In genomic region chr19:38582861-38583260, GRCm38 (mm10) we compare ENCODE assay signal across 22 mouse cellular contexts.
A peak's percentile ranks its signal among the peaks of the same experiment; 100 is the strongest.
DNase-seq lines count a peak whose midpoint lies in the region; ATAC-seq and TF ChIP-seq lines count a peak whose summit lies in the region.
"Had no signal": no experiment of that assay in that cellular context is flagged by ENCODE, and none has a peak within 500 bp of the region (broad histone marks: within the 10 kb centered on the region; RNA-seq: fewer than 3 reads in every experiment).

No protein-coding gene starts in this region.

- 69% methylated on average over 1 of the region's 1 CpGs for WGBS in heart, postnatal 0 days
- 53% methylated on average over 1 of the region's 1 CpGs for WGBS in limb, embryonic 13.5 days
- WGBS in limb, embryonic 10.5 days: 97% methylated on average over 1 of the region's 1 CpGs
- 66% methylated on average over 1 of the region's 1 CpGs for WGBS in stomach, embryonic 15.5 days
- WGBS in forebrain, embryonic 10.5 days: 92% methylated on average over 1 of the region's 1 CpGs

- no peak overlapping the region for H3K4me3 ChIP-seq in heart, postnatal 0 days (ENCODE audit: low read depth, low read length)
- no peak overlapping the region for H3K4me3 ChIP-seq in limb, embryonic 13.5 days
- H3K4me3 ChIP-seq in limb, embryonic 10.5 days: no peak overlapping the region
- no peak overlapping the region for H3K4me3 ChIP-seq in stomach, embryonic 15.5 days (replicated peaks)
- no peak overlapping the region for H3K4me3 ChIP-seq in forebrain, embryonic 10.5 days
- H3K4me3 ChIP-seq: embryonic facial prominence, embryonic 15.5 days; liver, embryonic 13.5 days had no signal

- H3K36me3 ChIP-seq in heart, postnatal 0 days (replicated peaks; ENCODE audit: control insufficient read depth, insufficient read depth, low read length): no peaks in the 10 kb centered on the region
- H3K36me3 ChIP-seq in limb, embryonic 13.5 days: no peaks in the 10 kb centered on the region
- H3K36me3 ChIP-seq in limb, embryonic 10.5 days: no peaks in the 10 kb centered on the region
- no peaks in the 10 kb centered on the region for H3K36me3 ChIP-seq in stomach, embryonic 15.5 days
- H3K36me3 ChIP-seq in forebrain, embryonic 10.5 days (replicated peaks): no peaks in the 10 kb centered on the region
- H3K36me3 ChIP-seq: embryonic facial prominence, embryonic 15.5 days; liver, embryonic 13.5 days had no signal

- TF ChIP-seq EP300 in heart, postnatal 0 days (IDR thresholded peaks at IDR 0.05; ENCODE audit: low read depth): no peak

- no peak overlapping the region for H3K9ac ChIP-seq in heart, postnatal 0 days (replicated peaks; ENCODE audit: low read depth, low read length)
- no peak overlapping the region for H3K9ac ChIP-seq in limb, embryonic 13.5 days
- H3K9ac ChIP-seq in stomach, embryonic 15.5 days: no peak overlapping the region
- H3K9ac ChIP-seq: embryonic facial prominence, embryonic 15.5 days; liver, embryonic 13.5 days had no signal

- H3K27ac ChIP-seq in heart, postnatal 0 days (ENCODE audit: low read depth): 0 out of 2 replicates have a peak overlapping the region, but pooled peaks have one; percentile 4
- H3K27ac ChIP-seq in limb, embryonic 13.5 days: peak overlapping the region; percentile 49; the same call in 1 of the 2 replicates
- no peak overlapping the region for H3K27ac ChIP-seq in limb, embryonic 10.5 days
- H3K27ac ChIP-seq in stomach, embryonic 15.5 days: 0 out of 2 replicates have a peak overlapping the region, but pooled peaks have one; percentile 5
- no peak overlapping the region for H3K27ac ChIP-seq in forebrain, embryonic 10.5 days
- H3K27ac ChIP-seq: embryonic facial prominence, embryonic 15.5 days; liver, embryonic 13.5 days; macrophage had no signal

- no peaks in the 10 kb centered on the region for H3K9me3 ChIP-seq in heart, postnatal 0 days (replicated peaks; ENCODE audit: control insufficient read depth, low read length)
- no peaks in the 10 kb centered on the region for H3K9me3 ChIP-seq in limb, embryonic 13.5 days
- H3K9me3 ChIP-seq in limb, embryonic 10.5 days (replicated peaks): no peaks in the 10 kb centered on the region
- H3K9me3 ChIP-seq in stomach, embryonic 15.5 days: no peaks in the 10 kb centered on the region
- H3K9me3 ChIP-seq in forebrain, embryonic 10.5 days: no peaks in the 10 kb centered on the region
- H3K9me3 ChIP-seq: embryonic facial prominence, embryonic 15.5 days; liver, embryonic 13.5 days had no signal

- H3K4me1 ChIP-seq in heart, postnatal 0 days (ENCODE audit: control insufficient read depth, insufficient read depth): peaks cover 14% of the 10 kb centered on the region
- H3K4me1 ChIP-seq in limb, embryonic 13.5 days: peaks cover 58% of the 10 kb centered on the region
- H3K4me1 ChIP-seq in limb, embryonic 10.5 days: no peaks in the 10 kb centered on the region
- H3K4me1 ChIP-seq in stomach, embryonic 15.5 days: peaks cover 26% of the 10 kb centered on the region
- H3K4me1 ChIP-seq in forebrain, embryonic 10.5 days: peaks cover 20% of the 10 kb centered on the region
- H3K4me1 ChIP-seq: liver, embryonic 13.5 days had no signal

- no peak overlapping the region for H3K4me2 ChIP-seq in heart, postnatal 0 days (ENCODE audit: low read depth, low read length)
- no peak overlapping the region for H3K4me2 ChIP-seq in limb, embryonic 13.5 days (replicated peaks)
- no peak overlapping the region for H3K4me2 ChIP-seq in stomach, embryonic 15.5 days
- H3K4me2 ChIP-seq: embryonic facial prominence, embryonic 15.5 days; liver, embryonic 13.5 days had no signal

- TF ChIP-seq CTCF in heart, postnatal 0 days (IDR thresholded peaks at IDR 0.05; ENCODE audit: low read depth): no peak

- no peak for ATAC-seq in heart, postnatal 0 days (ENCODE audit: insufficient read depth, low read depth)
- ATAC-seq in limb, embryonic 13.5 days (ENCODE audit: low FRiP score, low read depth): no peak
- ATAC-seq in stomach, embryonic 15.5 days (ENCODE audit: insufficient read depth, low FRiP score, low read depth): no peak
- ATAC-seq: activated CD4-positive, CD25-positive, alpha-beta regulatory T cell, adult 4 months; forebrain, embryonic 16.5 days had no signal

- H3K27me3 ChIP-seq in heart, postnatal 0 days (ENCODE audit: control insufficient read depth, insufficient read depth, low read length): no peaks in the 10 kb centered on the region
- no peaks in the 10 kb centered on the region for H3K27me3 ChIP-seq in limb, embryonic 13.5 days
- no peaks in the 10 kb centered on the region for H3K27me3 ChIP-seq in limb, embryonic 10.5 days (ENCODE audit: low read depth, poor library complexity, severe bottlenecking)
- no peaks in the 10 kb centered on the region for H3K27me3 ChIP-seq in stomach, embryonic 15.5 days (replicated peaks)
- no peaks in the 10 kb centered on the region; the same call in 1 of the 2 replicates for H3K27me3 ChIP-seq in forebrain, embryonic 10.5 days (ENCODE audit: poor library complexity, severe bottlenecking)
- H3K27me3 ChIP-seq: embryonic facial prominence, embryonic 15.5 days; liver, embryonic 13.5 days had no signal

- intact Hi-C loops in heart, postnatal 14 days (cut with DNase I): no loop called here

- DNase-seq in heart, postnatal 0 days (ENCODE audit: low spot score): no peak
- DNase-seq in heart, postnatal 14 days: no peak
- no peak for DNase-seq in limb, embryonic 10.5 days (ENCODE audit: low spot score)
- DNase-seq in adipocyte (ENCODE audit: low spot score): peak; percentile 49
- no peak for DNase-seq in forebrain, embryonic 10.5 days (ENCODE audit: extremely low spot score, low spot score)
- DNase-seq: adrenal gland, postnatal 10 days; cerebellum, adult 18-20 months; cerebellum, postnatal 36 days; embryo, embryonic 11 days; gastrocnemius, postnatal 25 days; kidney, adult 9 months; liver, embryonic 13.5 days; lung, adult 2 months; right cerebral cortex, postnatal 4 days; thymus, adult 18-20 months; thymus, postnatal 36 days had no signal

Comparison
In these comparisons a context has a peak if more than half of its experiments do, and no peak if none do; other contexts are left out.
1. H3K27ac ChIP-seq: peak in heart, postnatal 0 days (single experiment), limb, embryonic 13.5 days (single experiment) and stomach, embryonic 15.5 days (single experiment); none in limb, embryonic 10.5 days (single experiment) and forebrain, embryonic 10.5 days (single experiment).